Comparison of ENCODE assay signal across 17 mouse cellular contexts in genomic region chr1:180986701-180987100, GRCm38 (mm10). TPM values are rescaled to one million over a fixed set of nuclear protein-coding genes. Genes with fewer than 3 reads are reported as not detected.
DNase-seq lines count a peak whose midpoint lies in the region; TF ChIP-seq lines count a peak whose summit lies in the region.
"Had no signal": no experiment of that assay in that cellular context is flagged by ENCODE, and none has a peak within 500 bp of the region (broad histone marks: within the 10 kb centered on the region; RNA-seq: fewer than 3 reads in every experiment).

No protein-coding gene starts in this region.

- intact Hi-C loops in left cerebral cortex, adult 2 months (cut with DNase I): no loop called here
- intact Hi-C loops in left cerebral cortex, postnatal 25 days (cut with DNase I): loop anchor here (5.0 kb wide), 1 partner anchor 116 kb away; no protein-coding TSS in a partner anchor

- H3K27ac ChIP-seq in left cerebral cortex, adult 2 months: no peak overlapping the region
- H3K27ac ChIP-seq: heart, embryonic 13.5 days had no signal

- peak; percentile 8; the same call in 1 of the 2 replicates for TF ChIP-seq CTCF in left cerebral cortex, adult 2 months (IDR thresholded peaks at IDR 0.05)

- no peak overlapping the region for H3K4me3 ChIP-seq in left cerebral cortex, adult 2 months
- H3K4me3 ChIP-seq: erythroblast, embryonic 14.5 days; heart, embryonic 13.5 days had no signal

- DNase-seq in left cerebral cortex, adult 2 months (ENCODE audit: extremely low spot score in 1 of 2, low spot score in 2 of 2): no peak
- no peak for DNase-seq in left cerebral cortex, postnatal 25 days (ENCODE audit: low spot score in 2 of 2)
- DNase-seq in thymus, postnatal 4 days: peak; percentile 19
- no peak for DNase-seq in thymus, postnatal 36 days
- DNase-seq in NIH3T3 (ENCODE audit: low read depth): peak; percentile 37
- no peak for DNase-seq in layer of hippocampus, adult 9-10 months (ENCODE audit: low spot score)
- DNase-seq in right cerebral cortex, adult 18-20 months: no peak
- DNase-seq: adrenal gland, adult 2 months; cerebellum, adult 18-20 months; cerebellum, postnatal 36 days; heart, postnatal 4 days; kidney, adult 9 months; lung, adult 18-20 months; lung, postnatal 4 days; retina, postnatal 1 day had no signal

RNA-seq across cellular contexts. Expression of gene Ephx1, which starts 34.0 kb away (rescaled TPM):
- total RNA-seq in left cerebral cortex, adult 2 months (2021): 10 to 100 TPM; 29.5 to 32.1 TPM
- 10 to 100 TPM; 24.6 to 34.3 TPM for total RNA-seq in left cerebral cortex, postnatal 25 days (2021)

RNA-seq across cellular contexts. Expression of gene Tmem63a, which starts 44.6 kb away (rescaled TPM):
- 10 to 100 TPM; 15.4 to 16.3 TPM for total RNA-seq in left cerebral cortex, adult 2 months (2021)
- 10 to 100 TPM; 10.5 to 11.1 TPM for total RNA-seq in left cerebral cortex, postnatal 25 days (2021)

RNA-seq across cellular contexts. Expression of gene Lefty1, which starts 51.9 kb away (rescaled TPM):
- under 1 TPM in 1 of 2 experiments, not detected in 1; 0.77 TPM for total RNA-seq in left cerebral cortex, adult 2 months (2021)
- total RNA-seq in left cerebral cortex, postnatal 25 days (2021): under 1 TPM; 0.44 to 0.89 TPM

Comparison
In these comparisons a context has a peak if more than half of its experiments do, and no peak if none do; other contexts are left out.
1. DNase-seq: peak in thymus, postnatal 4 days (single experiment) and NIH3T3 (single experiment); none in left cerebral cortex, adult 2 months (0 of 2), left cerebral cortex, postnatal 25 days (0 of 2), thymus, postnatal 36 days (0 of 2), layer of hippocampus, adult 9-10 months (single experiment) and right cerebral cortex, adult 18-20 months (single experiment).